Mouse (Mus musculus): ENCODE results near the gene Apom. TPM values are rescaled to one million over a fixed set of nuclear protein-coding genes. Genes with fewer than 3 reads are reported as not detected.

Apom gene
- polyA plus RNA-seq, 1 experiment from 2014 or later, result 0.56 TPM

DNA sequence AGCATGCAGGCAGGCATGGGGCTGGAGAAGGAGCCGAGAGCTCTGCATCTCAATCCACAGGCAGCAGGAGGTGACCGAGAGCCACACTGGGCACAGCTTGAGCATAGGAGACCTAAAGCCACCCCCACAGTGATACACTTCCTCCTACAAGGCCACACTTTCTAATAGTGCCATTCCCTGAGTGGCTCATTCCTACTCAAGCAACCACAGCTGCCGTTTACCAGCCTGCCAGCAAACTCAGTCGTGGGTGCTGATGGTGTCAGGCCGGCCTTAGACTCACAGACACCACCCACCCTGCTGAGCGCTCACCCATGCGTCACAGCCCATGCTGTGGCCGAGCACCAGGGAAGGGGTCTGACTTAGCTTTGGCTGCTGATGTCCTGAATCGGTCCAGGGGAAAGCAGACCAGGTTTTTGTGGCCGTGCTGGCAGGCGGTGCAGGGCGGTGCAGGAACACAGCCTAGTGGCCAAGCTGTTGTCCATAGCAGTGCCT is 34.6 kb downstream of the Apom start:
- 77% methylated on average over 12 of the region's 12 CpGs for WGBS
- Histone ChIP-seq H3K36me3 (ENCODE audit: control insufficient read depth, insufficient read depth) (peaks cover 17% of the 10 kb centered on the region), H3K9me3 (ENCODE audit: control insufficient read depth, low read length) (no peaks in the 10 kb centered on the region), H3K4me3 (replicated peaks; ENCODE audit: low read length) (no peak overlapping the region), H3K9ac (replicated peaks; ENCODE audit: low read depth, low read length) (no peak overlapping the region), H3K27me3 (replicated peaks; ENCODE audit: control insufficient read depth, insufficient read depth, low read length) (no peaks in the 10 kb centered on the region), H3K4me1 (replicated peaks; ENCODE audit: control insufficient read depth, insufficient read depth, low read length) (no peaks in the 10 kb centered on the region), H3K4me2 (ENCODE audit: low read length) (no peak overlapping the region), H3K27ac (ENCODE audit: low read length) (no peak overlapping the region)
- ATAC-seq, result no peak

- Histone ChIP-seq H3K36me3 (ENCODE audit: control insufficient read depth, insufficient read depth) (peaks cover 16% of the 10 kb centered on the region), H3K27me3 (replicated peaks; ENCODE audit: control insufficient read depth, insufficient read depth, low read length) (no peaks in the 10 kb centered on the region), H3K27ac (ENCODE audit: low read length) (no peak overlapping the region), H3K9me3 (ENCODE audit: control insufficient read depth, low read length) (no peaks in the 10 kb centered on the region), H3K4me1 (replicated peaks; ENCODE audit: control insufficient read depth, insufficient read depth, low read length) (no peaks in the 10 kb centered on the region), H3K4me3 (replicated peaks; ENCODE audit: low read length) (no peak overlapping the region), H3K9ac (replicated peaks; ENCODE audit: low read depth, low read length) (no peak overlapping the region), H3K4me2 (ENCODE audit: low read length) (no peak overlapping the region)
- no peak for ATAC-seq
- 81% methylated on average over 12 of the region's 12 CpGs for WGBS
Observed at GRCm38 (mm10) chr17:35096597-35096996, 35.3 kb downstream of the Apom start.

- ATAC-seq, result no peak
- Histone ChIP-seq H3K4me2 (ENCODE audit: low read length) (no peak overlapping the region), H3K4me3 (replicated peaks; ENCODE audit: low read length) (no peak overlapping the region), H3K9ac (replicated peaks; ENCODE audit: low read depth, low read length) (no peak overlapping the region), H3K27me3 (replicated peaks; ENCODE audit: control insufficient read depth, insufficient read depth, low read length) (no peaks in the 10 kb centered on the region), H3K36me3 (ENCODE audit: control insufficient read depth, insufficient read depth) (peaks cover 13% of the 10 kb centered on the region), H3K4me1 (replicated peaks; ENCODE audit: control insufficient read depth, insufficient read depth, low read length) (peaks cover 12% of the 10 kb centered on the region), H3K27ac (ENCODE audit: low read length) (no peak overlapping the region), H3K9me3 (ENCODE audit: control insufficient read depth, low read length) (no peaks in the 10 kb centered on the region)
- WGBS, result 91% methylated on average over 15 of the region's 15 CpGs
Observed at GRCm38 (mm10) chr17:35094475-35095365, 37.1 kb downstream of the Apom start.

GRCm38 (mm10) chr17:35092403-35093198 is 39.2 kb downstream of the Apom start:
- no peak for ATAC-seq
- Histone ChIP-seq H3K4me1 (replicated peaks; ENCODE audit: control insufficient read depth, insufficient read depth, low read length) (peaks cover 13% of the 10 kb centered on the region), H3K9me3 (ENCODE audit: control insufficient read depth, low read length) (no peaks in the 10 kb centered on the region), H3K27ac (ENCODE audit: low read length) (no peak overlapping the region), H3K4me3 (replicated peaks; ENCODE audit: low read length) (no peak overlapping the region), H3K27me3 (replicated peaks; ENCODE audit: control insufficient read depth, insufficient read depth, low read length) (no peaks in the 10 kb centered on the region), H3K36me3 (ENCODE audit: control insufficient read depth, insufficient read depth) (peaks cover 13% of the 10 kb centered on the region), H3K9ac (replicated peaks; ENCODE audit: low read depth, low read length) (no peak overlapping the region), H3K4me2 (ENCODE audit: low read length) (no peak overlapping the region)
- 86% methylated on average over 14 of the region's 14 CpGs for WGBS

DNA sequence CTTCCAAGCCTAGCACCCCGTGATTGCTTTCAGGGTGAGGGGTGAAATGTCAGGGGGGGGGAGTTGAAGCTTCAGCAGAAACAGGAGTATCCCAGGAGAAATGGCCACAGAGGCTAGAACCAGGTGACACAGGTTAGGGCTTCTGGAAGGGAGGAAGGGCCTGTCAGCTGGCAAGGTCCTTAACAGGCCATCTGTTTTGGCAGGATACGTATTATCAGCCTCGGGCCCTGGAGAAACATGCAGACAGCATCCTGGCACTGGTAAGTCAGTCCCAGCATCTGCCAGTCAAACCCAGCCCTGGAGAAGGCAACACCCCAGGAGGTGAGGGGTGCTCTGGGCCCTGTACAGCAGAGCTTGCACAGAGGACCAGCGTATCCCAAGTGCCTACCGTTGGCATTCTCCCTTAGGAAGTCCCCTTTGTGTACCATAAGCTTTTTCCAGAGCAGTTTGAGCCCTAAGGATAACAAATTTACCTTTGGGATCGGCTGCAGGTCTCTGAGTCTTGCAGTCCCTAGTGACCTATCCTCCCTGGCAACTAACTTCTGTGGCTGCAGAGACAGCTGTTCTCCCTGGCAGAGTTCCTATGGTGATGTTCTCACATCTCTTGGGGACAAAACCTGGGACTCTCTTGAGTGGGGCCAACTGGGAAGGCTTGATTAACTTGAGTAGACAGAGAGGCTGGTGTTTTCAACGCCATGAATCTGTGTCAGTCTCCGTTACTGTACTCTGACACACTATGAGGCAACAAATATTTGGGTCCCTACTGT is 41.5 kb downstream of the Apom start:
- ATAC-seq, result peak; percentile 13; the same call in 1 of the 2 replicates

DNA sequence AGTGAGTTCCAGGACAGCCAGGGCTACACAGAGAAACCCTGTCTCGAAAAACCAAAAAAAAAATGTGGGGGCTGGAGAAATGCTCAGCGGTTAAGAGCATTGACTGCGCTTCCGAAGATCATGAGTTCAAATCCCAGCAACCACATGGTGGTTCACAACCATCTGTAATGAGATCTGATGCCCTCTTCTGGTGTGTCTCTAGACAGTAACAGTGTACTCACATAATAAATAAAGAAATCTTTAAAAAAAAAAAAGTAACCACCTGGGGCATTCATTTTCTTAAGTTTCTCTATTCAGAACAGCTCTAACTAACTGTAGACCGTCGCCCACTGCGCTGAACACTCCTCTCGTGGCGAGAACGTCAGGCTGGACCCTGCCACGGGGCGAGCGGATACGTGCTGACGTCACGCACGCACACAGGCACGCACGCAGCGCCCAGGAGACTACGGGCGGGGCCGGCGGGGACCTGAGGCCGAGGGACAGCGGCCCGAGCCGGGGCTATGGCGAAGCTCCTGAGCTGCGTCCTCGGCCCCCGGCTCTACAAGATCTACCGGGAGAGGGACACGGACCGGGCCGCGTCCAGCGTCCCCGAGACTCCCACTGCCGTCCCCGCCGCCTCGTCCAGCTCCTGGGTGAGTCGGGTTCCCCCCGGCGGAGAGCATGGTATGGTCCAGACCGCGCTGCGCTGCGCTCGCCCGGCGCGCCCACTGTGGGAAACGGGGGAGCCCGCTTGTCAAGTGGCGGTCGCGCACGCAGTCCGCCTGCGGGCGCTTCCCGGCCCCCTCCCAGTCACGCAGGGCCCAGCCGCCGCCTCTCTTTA is 42.8 kb downstream of the Apom start, which contains the start of gene Abhd16a:
Abhd16a (plus strand) TSS at position 439 of the 820 bp plus-strand sequence.
- H3K9ac ChIP-seq (replicated peaks; ENCODE audit: low read depth, low read length), result peak within 1 kb of the TSS; percentile 92
- WGBS, result 3% methylated on average over 63 of the region's 67 CpGs

More for the DNA sequence above, 41.5 kb downstream of the Apom start:
- Histone ChIP-seq H3K27me3 (replicated peaks; ENCODE audit: control insufficient read depth, insufficient read depth, low read length) (no peaks in the 10 kb centered on the region), H3K9me3 (ENCODE audit: control insufficient read depth, low read length) (no peaks in the 10 kb centered on the region), H3K4me1 (replicated peaks; ENCODE audit: control insufficient read depth, insufficient read depth, low read length) (peaks cover 13% of the 10 kb centered on the region), H3K4me3 (replicated peaks; ENCODE audit: low read length) (peak overlapping the region; percentile 67), H3K9ac (replicated peaks; ENCODE audit: low read depth, low read length) (peak overlapping the region; percentile 92), H3K27ac (ENCODE audit: low read length) (peak overlapping the region; percentile 98), H3K36me3 (ENCODE audit: control insufficient read depth, insufficient read depth) (peaks cover 7% of the 10 kb centered on the region; the same call in 1 of the 2 replicates), H3K4me2 (ENCODE audit: low read length) (peak overlapping the region; percentile 66)
- 48% methylated on average over 8 of the region's 8 CpGs for WGBS

GRCm38 (mm10) chr17:35088151-35088550 is 43.7 kb downstream of the Apom start:
- H3K27ac ChIP-seq (ENCODE audit: low read length), result no peak overlapping the region; the same call in 1 of the 2 replicates
- no peak overlapping the region for H3K4me2 ChIP-seq (ENCODE audit: low read length)
- no peak overlapping the region for H3K9ac ChIP-seq (replicated peaks; ENCODE audit: low read depth, low read length)
- no peaks in the 10 kb centered on the region for H3K27me3 ChIP-seq (replicated peaks; ENCODE audit: control insufficient read depth, insufficient read depth, low read length)
- peaks cover 13% of the 10 kb centered on the region for H3K4me1 ChIP-seq (replicated peaks; ENCODE audit: control insufficient read depth, insufficient read depth, low read length)
- no peak overlapping the region for H3K4me3 ChIP-seq (replicated peaks; ENCODE audit: low read length)
- WGBS, result 47% methylated on average over 2 of the region's 2 CpGs
- no peak for ATAC-seq
- H3K9me3 ChIP-seq (ENCODE audit: control insufficient read depth, low read length), result no peaks in the 10 kb centered on the region
- peaks cover 7% of the 10 kb centered on the region; the same call in 1 of the 2 replicates for H3K36me3 ChIP-seq (ENCODE audit: control insufficient read depth, insufficient read depth)

More for the DNA sequence above, 42.8 kb downstream of the Apom start, which contains the start of gene Abhd16a:
- H3K4me2 ChIP-seq (ENCODE audit: low read length), result peak within 1 kb of the TSS; percentile 66
- H3K4me3 ChIP-seq (replicated peaks; ENCODE audit: low read length), result peak within 1 kb of the TSS; percentile 67
- H3K27me3 ChIP-seq (replicated peaks; ENCODE audit: control insufficient read depth, insufficient read depth, low read length), result no peaks in the 10 kb centered on the region
- H3K27ac ChIP-seq (ENCODE audit: low read length), result peak within 1 kb of the TSS; percentile 98
- ATAC-seq, result peak; percentile 98
- peaks cover 7% of the 10 kb centered on the region; the same call in 1 of the 2 replicates for H3K36me3 ChIP-seq (ENCODE audit: control insufficient read depth, insufficient read depth)
- peaks cover 13% of the 10 kb centered on the region for H3K4me1 ChIP-seq (replicated peaks; ENCODE audit: control insufficient read depth, insufficient read depth, low read length)
- no peaks in the 10 kb centered on the region for H3K9me3 ChIP-seq (ENCODE audit: control insufficient read depth, low read length)

DNA sequence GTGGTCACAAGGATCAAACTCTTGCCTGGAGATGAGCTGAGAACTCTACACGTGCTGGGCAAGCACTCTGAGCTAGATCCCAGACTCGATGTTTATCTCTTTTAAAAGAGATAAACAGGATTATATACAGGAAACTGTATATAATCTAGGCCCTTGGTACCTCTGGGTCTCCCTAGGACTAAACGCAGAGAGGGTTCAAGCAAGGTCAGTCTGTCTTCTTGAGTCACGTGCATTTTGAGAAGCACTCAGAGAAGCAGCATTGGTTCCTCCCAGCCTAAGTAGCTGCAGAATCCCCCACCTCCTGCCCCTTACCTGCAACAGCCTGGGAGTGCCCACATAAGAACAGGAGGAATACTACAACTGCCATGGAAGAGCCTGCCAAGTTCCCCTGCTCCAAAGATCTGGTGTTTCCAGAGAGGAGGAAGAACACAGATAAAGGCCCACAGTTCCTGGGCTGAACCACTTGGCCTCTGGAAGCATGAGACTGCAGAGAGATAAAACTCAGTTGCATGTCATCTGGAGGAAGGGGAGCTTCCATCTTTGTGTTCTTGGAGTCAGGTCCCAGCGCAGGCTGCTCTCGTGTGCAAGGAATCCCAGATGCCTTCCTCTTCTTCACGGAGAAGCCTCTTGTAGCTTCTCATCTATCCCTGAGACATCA is 46.5 kb downstream of the Apom start, which contains the start of gene Ly6g6f:
Ly6g6f (minus strand) TSS at position 403 of the 658 bp plus-strand sequence.
- WGBS, result 84% methylated on average over 7 of the region's 7 CpGs
- no peak within 1 kb of the TSS for H3K9ac ChIP-seq (replicated peaks; ENCODE audit: low read depth, low read length)
- H3K27ac ChIP-seq (ENCODE audit: low read length), result no peak within 1 kb of the TSS
- no peak within 1 kb of the TSS for H3K4me2 ChIP-seq (ENCODE audit: low read length)
- no peaks in the 10 kb centered on the region for H3K9me3 ChIP-seq (ENCODE audit: control insufficient read depth, low read length)
- no peak for ATAC-seq
- H3K4me3 ChIP-seq (replicated peaks; ENCODE audit: low read length), result no peak within 1 kb of the TSS
- peaks cover 11% of the 10 kb centered on the region for H3K4me1 ChIP-seq (replicated peaks; ENCODE audit: control insufficient read depth, insufficient read depth, low read length)
- H3K36me3 ChIP-seq (ENCODE audit: control insufficient read depth, insufficient read depth), result no peaks in the 10 kb centered on the region
- no peaks in the 10 kb centered on the region for H3K27me3 ChIP-seq (replicated peaks; ENCODE audit: control insufficient read depth, insufficient read depth, low read length)
